Mouse (Mus musculus) embryonic facial prominence, embryonic 12.5 days (tissue): ENCODE data around the gene Gm10192. TPM values are rescaled to one million over a fixed set of nuclear protein-coding genes. Genes with fewer than 3 reads are reported as not detected.

Source experiments
- ATAC-seq: fragments of 200-750 bp; cut with Nextera tagmentation; 2 replicates; pipeline ENCODE4 v1.8.0; 2017; ENCODE audit not compliant: insufficient number of reproducible peaks, insufficient read depth, low FRiP score, low TSS enrichment
- H3K27ac ChIP-seq: fragments of 300-500 bp; sonication (generic); 2 replicates; pipeline ENCODE4 v1.5.1; 2016; ENCODE audit warnings: mild to moderate bottlenecking
- H3K27me3 ChIP-seq: fragments of 300-500 bp; sonication (generic); 2 replicates; pipeline ENCODE4 v1.6.1; 2016; ENCODE audit warnings: mild to moderate bottlenecking, moderate library complexity
- H3K36me3 ChIP-seq: fragments of 300-500 bp; sonication (generic); 2 replicates; pipeline ENCODE4 v1.6.1; 2016; ENCODE audit warnings: mild to moderate bottlenecking
- H3K4me1 ChIP-seq: fragments of 300-500 bp; sonication (generic); 2 replicates; pipeline ENCODE4 v1.6.1; 2016
- H3K4me2 ChIP-seq: fragments of 300-500 bp; sonication (generic); replicated peaks from 2 replicates; pipeline ENCODE4 v1.6.1; 2016; ENCODE audit warnings: mild to moderate bottlenecking, moderate library complexity
- H3K4me3 ChIP-seq: fragments of 300-500 bp; sonication (generic); 2 replicates; pipeline ENCODE4 v1.5.1; 2016; ENCODE audit warnings: mild to moderate bottlenecking
- H3K9ac ChIP-seq: fragments of 300-500 bp; sonication (generic); 2 replicates; pipeline ENCODE4 v1.6.1; 2016; ENCODE audit warnings: mild to moderate bottlenecking, moderate library complexity
- H3K9me3 ChIP-seq: fragments of 300-500 bp; sonication (generic); 2 replicates; pipeline ENCODE4 v1.6.1; 2016; ENCODE audit warnings: mild to moderate bottlenecking, moderate library complexity
- whole genome bisulfite sequencing: fragments of 180-500 bp; shearing (Covaris S2); methylation state at CpG from one replicate; pipeline ENCODE4 v1.1.7; 2016; 5-methylcytosine and 5-hydroxymethylcytosine counted together
- polyA plus RNA-seq: library from polyadenylated mRNA; unstranded; fragments of >200 nt; fragmentation: Nextera tagmentation; extraction: Ambion mirVana; gene quantifications from 2 replicates; pipeline ENCODE4 v1.2.1, GENCODE M21; 2016

The Gm10192 gene
- polyA plus RNA-seq, 1 experiment from 2014 or later, result not detected

GRCm38 (mm10) chr4:97142484-97142883 is 40.5 kb downstream of the Gm10192 start:
- 94% methylated on average over 2 of the region's 2 CpGs for WGBS
- H3K4me3 ChIP-seq, result no peak overlapping the region
- H3K9me3 ChIP-seq, result no peaks in the 10 kb centered on the region
- no peaks in the 10 kb centered on the region for H3K27me3 ChIP-seq
- ATAC-seq, result no peak
- no peaks in the 10 kb centered on the region for H3K36me3 ChIP-seq
- no peak overlapping the region for H3K4me2 ChIP-seq
- H3K9ac ChIP-seq, result no peak overlapping the region
- H3K27ac ChIP-seq, result no peak overlapping the region
- H3K4me1 ChIP-seq, result no peaks in the 10 kb centered on the region
